Mouse (Mus musculus): Measurements from ENCODE around the gene Rpl29.

- TF ChIP-seq CTCF (IDR thresholded peaks at IDR 0.05; ENCODE audit: extremely low read depth, insufficient read depth, insufficient read length, insufficient replicate concordance) (no peak), POLR2A (IDR thresholded peaks at IDR 0.05; ENCODE audit: low read depth, low read length) (no peak)
Observed at GRCm38 (mm10) chr9:106463122-106464063, 34.1 kb downstream of the Rpl29 start.

Data from spleen, adult 2 months (tissue).